Mouse (Mus musculus) adrenal gland, adult 18-20 months (tissue): ENCODE data around the gene Ror1. TPM values are rescaled to one million over a fixed set of nuclear protein-coding genes. Genes with fewer than 3 reads are reported as not detected.

Experiments
- DNase-seq, 2 experiments: peaks; one replicate each; pipeline ENCODE4 v3.0.0; 2021 to 2022; ENCODE audit warnings: low spot score in 2 of 2
- total RNA-seq, 2 experiments: library from RNA; stranded (reverse); gene quantifications; 1 replicate in 1 of 2; 2 replicates in 1 of 2; pipeline ENCODE4 v1.2.3; 2021

The Ror1 gene
- total RNA-seq, 2 experiments from 2014 or later: 2.0 to 3.4 TPM

GRCm38 (mm10) chr4:100373780-100374179 is 278.2 kb downstream of the Ror1 start:
- DNase-seq: no peak

- DNase-seq: no peak
Measured at GRCm38 (mm10) chr4:100375286-100375685, 279.7 kb downstream of the Ror1 start.

- DNase-seq: no peak
Measured at GRCm38 (mm10) chr4:100376163-100376562, 280.6 kb downstream of the Ror1 start.

- no peak for DNase-seq
Measured at GRCm38 (mm10) chr4:100377231-100377630, 281.6 kb downstream of the Ror1 start.

- DNase-seq: no peak
Measured at GRCm38 (mm10) chr4:100377996-100378395, 282.4 kb downstream of the Ror1 start.

- no peak for DNase-seq
Measured at GRCm38 (mm10) chr4:100381760-100382159, 286.2 kb downstream of the Ror1 start.

- no peak for DNase-seq
Measured at GRCm38 (mm10) chr4:100386272-100386988, 290.8 kb downstream of the Ror1 start.

GRCm38 (mm10) chr4:100390436-100390835 is 294.8 kb downstream of the Ror1 start:
- no peak for DNase-seq

GRCm38 (mm10) chr4:100391021-100391420 is 295.4 kb downstream of the Ror1 start:
- DNase-seq: no peak

GRCm38 (mm10) chr4:100393374-100394061 is 297.9 kb downstream of the Ror1 start:
- no peak for DNase-seq

GRCm38 (mm10) chr4:100395407-100395806 is 299.8 kb downstream of the Ror1 start:
- DNase-seq: no peak

GRCm38 (mm10) chr4:100398079-100398478 is 302.5 kb downstream of the Ror1 start:
- no peak for DNase-seq

GRCm38 (mm10) chr4:100401078-100401477 is 305.5 kb downstream of the Ror1 start:
- no peak for DNase-seq

- no peak for DNase-seq
Measured at GRCm38 (mm10) chr4:100401581-100402470, 306.2 kb downstream of the Ror1 start.

- DNase-seq: peak; percentile 67 to 72
Measured at GRCm38 (mm10) chr4:100407261-100407874, 311.8 kb downstream of the Ror1 start.

GRCm38 (mm10) chr4:100409521-100409920 is 313.9 kb downstream of the Ror1 start:
- no peak for DNase-seq

- no peak for DNase-seq
Measured at GRCm38 (mm10) chr4:100411841-100412539, 316.4 kb downstream of the Ror1 start.

GRCm38 (mm10) chr4:100422756-100423155 is 327.2 kb downstream of the Ror1 start:
- DNase-seq: no peak

- DNase-seq: no peak
Measured at GRCm38 (mm10) chr4:100426101-100426500, 330.5 kb downstream of the Ror1 start.

GRCm38 (mm10) chr4:100429371-100429900 is 333.8 kb downstream of the Ror1 start:
- no peak for DNase-seq
